Mouse (Mus musculus): ENCODE data around the gene Gpsm1. TPM values are rescaled to one million over a fixed set of nuclear protein-coding genes. Genes with fewer than 3 reads are reported as not detected.

Gene Gpsm1
- polyA plus RNA-seq, 1 experiment, result 195 TPM

DNA sequence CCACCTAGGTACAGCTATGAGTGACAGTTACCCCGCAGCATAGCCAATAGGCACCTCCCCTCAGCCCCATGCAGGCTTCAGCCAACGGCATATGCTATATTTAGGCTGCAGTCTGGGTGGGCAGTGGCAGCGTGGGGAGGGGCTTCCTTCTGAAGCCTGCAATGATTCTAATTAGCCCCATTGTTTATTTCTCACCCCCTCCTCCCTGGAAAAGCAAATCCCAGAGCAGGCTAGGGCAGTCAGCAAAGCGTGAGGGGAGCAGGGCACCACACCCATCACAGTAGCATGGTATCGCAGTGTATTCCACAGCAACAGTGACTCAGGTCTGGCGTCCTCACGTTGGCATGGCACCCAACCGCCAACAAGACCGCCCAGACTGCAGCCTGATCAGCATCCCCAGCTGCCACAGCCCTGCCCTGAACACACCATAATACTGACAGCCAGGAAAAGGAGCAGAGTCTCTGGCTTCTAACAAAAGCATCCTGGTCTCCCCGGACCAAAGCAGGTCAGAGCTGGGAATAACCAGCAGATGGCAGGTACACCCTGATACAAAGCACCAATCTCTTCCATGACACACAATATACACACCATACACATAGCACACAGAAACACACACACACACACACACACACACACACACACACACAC, 17.0 kb upstream of the Gpsm1 start:
- peak; percentile 94 for DNase-seq (ENCODE audit: low read depth)
- no peak for TF ChIP-seq POLR2A (IDR thresholded peaks at IDR 0.05; ENCODE audit: borderline replicate concordance, extremely low read depth, insufficient read depth, insufficient read length, poor library complexity, severe bottlenecking)
- TF ChIP-seq CTCF (IDR thresholded peaks at IDR 0.05; ENCODE audit: borderline replicate concordance, extremely low read depth, insufficient read depth, insufficient read length), result peak; percentile 21; the same call in 1 of the 2 replicates

DNA sequence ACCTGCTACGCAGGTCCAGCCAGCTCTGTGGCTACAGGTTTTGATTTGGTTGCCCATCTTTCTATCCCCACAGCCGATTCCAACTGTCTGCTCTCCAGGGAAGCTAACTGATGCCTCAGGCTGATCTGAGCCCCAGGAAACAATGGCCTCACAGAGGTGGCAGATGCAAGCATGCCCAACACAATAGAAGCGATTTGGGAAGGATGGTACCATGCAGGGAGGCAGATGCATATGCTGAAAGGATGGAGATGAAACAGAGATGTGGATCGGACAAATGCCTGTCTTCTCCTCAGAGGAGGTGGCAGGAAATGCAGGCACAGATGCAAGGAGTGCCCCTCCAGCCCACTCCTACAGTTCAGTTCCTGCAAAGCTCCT, 16.5 kb upstream of the Gpsm1 start:
- TF ChIP-seq POLR2A (IDR thresholded peaks at IDR 0.05; ENCODE audit: borderline replicate concordance, extremely low read depth, insufficient read depth, insufficient read length, poor library complexity, severe bottlenecking), result no peak
- TF ChIP-seq CTCF (IDR thresholded peaks at IDR 0.05; ENCODE audit: borderline replicate concordance, extremely low read depth, insufficient read depth, insufficient read length), result no peak
- peak; percentile 71 for DNase-seq (ENCODE audit: low read depth)

DNA sequence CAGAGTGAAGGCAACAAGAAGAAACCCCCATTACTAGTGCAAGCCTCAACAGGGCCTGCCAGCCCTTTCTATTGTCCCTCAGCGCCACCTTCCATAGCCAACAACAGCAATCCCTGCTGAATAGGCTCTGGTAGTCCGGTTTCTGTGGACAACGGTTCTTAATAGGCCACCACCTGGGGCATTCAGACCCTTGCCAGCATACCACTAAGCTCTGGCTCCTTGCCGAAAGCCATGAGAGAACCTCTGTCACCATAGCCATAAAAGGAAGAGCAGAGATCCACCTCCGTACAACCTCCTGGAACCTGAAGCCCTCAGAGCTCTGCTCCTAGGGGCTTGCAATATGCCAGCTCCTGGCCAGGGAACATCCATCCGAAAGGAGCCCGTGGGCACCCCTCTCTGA, 16.0 kb upstream of the Gpsm1 start:
- TF ChIP-seq POLR2A (IDR thresholded peaks at IDR 0.05; ENCODE audit: borderline replicate concordance, extremely low read depth, insufficient read depth, insufficient read length, poor library complexity, severe bottlenecking), result no peak
- no peak for TF ChIP-seq CTCF (IDR thresholded peaks at IDR 0.05; ENCODE audit: borderline replicate concordance, extremely low read depth, insufficient read depth, insufficient read length)
- DNase-seq (ENCODE audit: low read depth), result peak; percentile 64

DNA sequence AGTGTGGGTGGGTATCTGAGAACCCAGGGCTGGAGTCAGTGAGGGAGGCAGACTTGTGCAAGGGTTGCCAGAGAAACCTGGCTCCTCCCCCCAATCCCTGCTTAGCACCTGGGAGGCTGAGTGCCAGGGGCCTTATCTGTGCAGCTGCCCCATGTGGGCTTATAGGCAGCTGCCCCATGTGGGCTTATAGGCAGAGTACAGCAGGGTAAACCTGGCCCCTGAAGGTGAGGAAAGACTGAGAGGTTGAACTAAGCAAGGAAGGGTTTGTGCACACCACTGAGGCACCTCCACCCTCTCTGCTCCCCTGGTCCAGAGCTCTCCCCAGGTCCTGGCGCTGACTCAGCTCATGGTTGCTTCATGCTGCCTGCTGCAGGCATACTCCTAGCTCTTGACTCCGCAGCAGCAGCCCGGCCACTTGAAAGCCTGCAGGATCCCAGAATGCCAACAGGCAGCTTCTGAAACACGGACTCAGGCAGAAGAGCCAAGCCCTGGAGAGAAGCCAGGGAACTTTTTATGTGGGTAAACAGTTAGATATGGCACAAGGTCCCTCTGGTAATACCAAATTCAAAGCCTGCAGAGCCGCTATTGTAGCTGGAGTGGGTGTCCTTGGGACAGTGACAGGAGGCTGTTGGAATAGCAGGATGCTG, 15.0 kb upstream of the Gpsm1 start:
- peak; percentile 52 for DNase-seq (ENCODE audit: low read depth)
- no peak for TF ChIP-seq CTCF (IDR thresholded peaks at IDR 0.05; ENCODE audit: borderline replicate concordance, extremely low read depth, insufficient read depth, insufficient read length)
- TF ChIP-seq POLR2A (IDR thresholded peaks at IDR 0.05; ENCODE audit: borderline replicate concordance, extremely low read depth, insufficient read depth, insufficient read length, poor library complexity, severe bottlenecking), result no peak

DNA sequence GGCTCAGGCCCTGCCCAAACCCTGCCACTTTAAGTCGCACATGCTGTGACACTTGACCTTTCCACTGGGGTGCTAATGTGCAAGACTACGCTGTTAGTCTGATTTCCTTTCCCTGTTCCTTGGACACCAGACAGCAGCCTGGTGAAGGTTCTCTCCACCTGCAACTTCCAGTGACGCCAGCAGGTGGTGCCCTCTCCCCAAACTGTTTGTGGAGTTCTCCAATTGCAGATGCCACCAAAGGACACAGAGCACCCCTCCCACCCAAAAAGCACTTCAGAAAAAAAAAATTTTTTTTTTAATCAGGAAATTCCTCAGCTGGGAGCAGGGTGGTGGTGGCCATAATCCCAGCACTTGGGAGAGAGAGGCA, 14.5 kb upstream of the Gpsm1 start:
- TF ChIP-seq CTCF (IDR thresholded peaks at IDR 0.05; ENCODE audit: borderline replicate concordance, extremely low read depth, insufficient read depth, insufficient read length) (peak; percentile 94), POLR2A (IDR thresholded peaks at IDR 0.05; ENCODE audit: borderline replicate concordance, extremely low read depth, insufficient read depth, insufficient read length, poor library complexity, severe bottlenecking) (no peak)
- DNase-seq (ENCODE audit: low read depth), result peak; percentile 84

DNA sequence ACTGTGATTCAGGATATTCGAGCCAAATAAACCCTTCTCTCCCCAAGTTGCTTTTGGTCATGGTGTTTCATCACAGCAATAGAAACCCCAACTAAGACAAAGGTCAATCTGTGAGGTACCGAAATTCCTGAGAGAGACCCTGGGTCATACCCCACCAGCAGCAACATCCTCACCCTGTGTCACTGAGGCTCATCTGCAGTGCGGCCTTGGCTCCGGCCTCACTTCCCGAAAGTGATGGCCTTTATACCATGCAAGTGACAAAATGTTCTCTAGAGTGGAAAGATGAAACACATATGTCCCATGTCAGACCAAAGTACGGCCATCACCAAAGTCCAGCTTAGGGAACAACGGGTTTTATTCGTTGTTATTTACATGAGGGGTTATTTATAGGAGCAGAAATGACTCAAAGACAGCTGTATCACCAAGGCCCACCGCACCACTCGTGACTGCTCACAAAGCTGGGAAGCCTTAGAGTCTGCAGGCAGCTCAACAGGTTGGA, 13.3 kb upstream of the Gpsm1 start:
- no peak for DNase-seq (ENCODE audit: low read depth)

DNA sequence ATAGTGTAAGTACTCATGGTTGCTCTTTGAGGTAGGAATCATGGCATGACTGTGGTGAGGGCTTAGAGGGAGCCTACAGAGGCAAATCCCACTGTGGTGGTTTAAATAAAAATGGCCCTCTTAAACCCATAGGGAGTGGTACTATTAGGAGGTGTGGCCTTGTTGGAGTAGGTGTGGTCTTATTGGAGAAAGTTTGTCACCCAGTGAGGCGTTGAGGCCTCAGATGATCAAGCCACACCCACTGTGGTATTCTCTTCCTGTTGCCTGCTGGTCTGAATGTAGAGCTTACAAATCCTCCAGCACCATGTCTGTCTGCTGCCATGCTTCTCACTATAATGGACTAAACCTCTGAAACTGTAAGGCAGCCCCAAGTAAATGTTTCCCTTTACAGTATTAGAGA, 10.6 kb upstream of the Gpsm1 start:
- no peak for DNase-seq (ENCODE audit: low read depth)
- TF ChIP-seq POLR2A (IDR thresholded peaks at IDR 0.05; ENCODE audit: borderline replicate concordance, extremely low read depth, insufficient read depth, insufficient read length, poor library complexity, severe bottlenecking), result no peak
- TF ChIP-seq CTCF (IDR thresholded peaks at IDR 0.05; ENCODE audit: borderline replicate concordance, extremely low read depth, insufficient read depth, insufficient read length), result no peak

More for the DNA sequence above, 13.3 kb upstream of the Gpsm1 start:
- TF ChIP-seq POLR2A (IDR thresholded peaks at IDR 0.05; ENCODE audit: borderline replicate concordance, extremely low read depth, insufficient read depth, insufficient read length, poor library complexity, severe bottlenecking) (no peak), CTCF (IDR thresholded peaks at IDR 0.05; ENCODE audit: borderline replicate concordance, extremely low read depth, insufficient read depth, insufficient read length) (no peak)

DNA sequence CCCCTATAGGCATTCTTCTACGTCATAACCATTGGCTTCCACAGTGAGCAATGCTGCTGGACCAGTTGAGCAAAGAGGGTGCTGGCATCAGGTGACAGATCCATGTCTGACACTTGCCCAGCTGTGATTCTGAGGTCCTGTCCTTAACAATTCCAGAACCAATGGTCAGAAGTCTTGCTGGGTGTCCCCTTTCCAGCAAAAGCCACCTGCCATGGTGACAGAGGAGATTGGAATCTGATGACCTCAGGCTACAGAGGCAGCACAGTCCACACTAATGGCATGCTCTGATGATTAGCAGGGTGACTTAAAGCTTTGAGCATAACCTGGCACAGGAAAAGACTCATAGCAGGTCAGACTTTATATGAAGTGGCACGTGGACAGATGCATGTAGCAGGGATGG, 9.8 kb upstream of the Gpsm1 start:
- no peak for TF ChIP-seq POLR2A (IDR thresholded peaks at IDR 0.05; ENCODE audit: borderline replicate concordance, extremely low read depth, insufficient read depth, insufficient read length, poor library complexity, severe bottlenecking)
- no peak for TF ChIP-seq CTCF (IDR thresholded peaks at IDR 0.05; ENCODE audit: borderline replicate concordance, extremely low read depth, insufficient read depth, insufficient read length)
- DNase-seq (ENCODE audit: low read depth), result no peak

DNA sequence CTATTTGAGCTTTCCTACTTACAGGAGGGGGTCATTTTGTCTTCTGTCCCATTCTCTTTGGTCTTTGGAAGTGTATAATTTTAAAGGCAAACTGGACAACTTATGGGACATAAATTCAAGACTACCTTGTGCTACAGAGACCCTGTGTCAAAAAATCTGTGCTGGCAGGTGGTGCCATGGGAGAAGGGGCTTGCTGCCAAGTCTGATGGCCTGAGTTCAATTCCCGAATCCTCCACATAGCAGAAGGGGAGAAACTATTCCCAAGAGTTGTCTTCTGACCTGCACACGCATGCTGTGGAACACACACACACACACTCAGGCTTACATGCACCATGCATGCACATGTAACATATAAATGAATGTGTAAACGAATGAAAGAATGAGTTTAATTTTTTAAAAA, 8.6 kb upstream of the Gpsm1 start:
- TF ChIP-seq POLR2A (IDR thresholded peaks at IDR 0.05; ENCODE audit: borderline replicate concordance, extremely low read depth, insufficient read depth, insufficient read length, poor library complexity, severe bottlenecking) (no peak), CTCF (IDR thresholded peaks at IDR 0.05; ENCODE audit: borderline replicate concordance, extremely low read depth, insufficient read depth, insufficient read length) (no peak)
- no peak for DNase-seq (ENCODE audit: low read depth)

DNA sequence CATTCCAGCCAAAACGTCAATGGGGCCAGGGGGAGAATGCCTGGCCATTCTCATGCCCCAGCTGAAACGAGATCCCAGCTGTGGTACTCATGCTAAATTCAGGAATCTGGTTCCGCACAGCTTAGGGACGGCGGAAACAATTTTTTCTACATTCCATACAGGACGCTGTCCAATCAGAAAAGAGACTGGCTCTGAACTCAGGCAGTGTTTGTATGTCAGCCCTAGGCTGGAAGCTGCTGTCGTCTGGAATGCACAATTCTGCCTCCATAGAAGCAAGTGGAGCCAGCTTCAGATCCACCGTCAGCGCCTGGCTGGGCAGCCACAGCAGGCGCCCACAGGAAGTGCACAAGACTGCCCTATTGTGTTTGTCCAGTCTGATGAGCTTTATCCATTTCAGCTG, 5.6 kb upstream of the Gpsm1 start:
- TF ChIP-seq POLR2A (IDR thresholded peaks at IDR 0.05; ENCODE audit: borderline replicate concordance, extremely low read depth, insufficient read depth, insufficient read length, poor library complexity, severe bottlenecking), result no peak
- TF ChIP-seq CTCF (IDR thresholded peaks at IDR 0.05; ENCODE audit: borderline replicate concordance, extremely low read depth, insufficient read depth, insufficient read length), result no peak
- peak; percentile 74 for DNase-seq (ENCODE audit: low read depth)

DNA sequence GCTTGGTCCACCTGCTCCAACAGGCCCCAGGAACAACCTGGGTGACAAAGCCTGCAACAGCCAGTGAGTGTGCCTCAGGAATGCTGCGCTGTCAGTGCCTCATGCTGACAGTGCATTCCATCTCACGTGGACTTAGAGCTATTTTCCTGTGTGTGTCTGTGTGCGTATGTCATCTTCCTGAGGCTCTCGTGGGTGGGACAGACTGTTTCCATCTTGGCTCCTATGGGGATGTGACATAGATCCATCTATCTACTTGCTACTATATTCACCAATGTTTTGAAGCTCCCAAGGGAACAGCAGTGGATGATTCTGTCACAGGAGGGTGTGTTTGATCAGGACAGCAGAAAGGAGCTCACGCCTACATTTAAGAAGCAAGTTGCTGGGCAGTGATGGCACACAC, 3.4 kb upstream of the Gpsm1 start:
- TF ChIP-seq POLR2A (IDR thresholded peaks at IDR 0.05; ENCODE audit: borderline replicate concordance, extremely low read depth, insufficient read depth, insufficient read length, poor library complexity, severe bottlenecking) (no peak), CTCF (IDR thresholded peaks at IDR 0.05; ENCODE audit: borderline replicate concordance, extremely low read depth, insufficient read depth, insufficient read length) (no peak)
- no peak for DNase-seq (ENCODE audit: low read depth)

DNA sequence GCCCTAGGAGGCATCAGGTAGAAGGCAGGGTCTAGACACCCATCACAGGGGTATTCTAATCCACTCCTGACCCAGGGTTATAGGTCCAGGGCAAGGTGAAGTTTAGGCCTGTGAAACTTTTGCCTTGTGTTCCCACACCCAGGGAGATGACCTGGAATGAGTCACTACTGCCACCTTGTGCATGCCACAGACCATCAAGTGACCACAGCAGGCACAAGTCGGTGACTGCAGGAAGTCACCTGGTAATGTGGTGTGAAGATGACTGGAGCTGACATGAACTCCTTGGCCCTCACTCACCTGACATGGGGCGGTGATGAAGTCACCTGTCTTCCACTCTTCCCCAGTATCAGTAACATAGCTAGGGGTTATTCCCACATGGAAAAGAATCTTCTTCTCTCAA, 2.5 kb upstream of the Gpsm1 start:
- TF ChIP-seq POLR2A (IDR thresholded peaks at IDR 0.05; ENCODE audit: borderline replicate concordance, extremely low read depth, insufficient read depth, insufficient read length, poor library complexity, severe bottlenecking) (no peak), CTCF (IDR thresholded peaks at IDR 0.05; ENCODE audit: borderline replicate concordance, extremely low read depth, insufficient read depth, insufficient read length) (peak; percentile 24; the same call in 1 of the 2 replicates)
- DNase-seq (ENCODE audit: low read depth), result no peak
